Mouse (Mus musculus): ENCODE data around the gene AI467606.

Gene AI467606

DNA sequence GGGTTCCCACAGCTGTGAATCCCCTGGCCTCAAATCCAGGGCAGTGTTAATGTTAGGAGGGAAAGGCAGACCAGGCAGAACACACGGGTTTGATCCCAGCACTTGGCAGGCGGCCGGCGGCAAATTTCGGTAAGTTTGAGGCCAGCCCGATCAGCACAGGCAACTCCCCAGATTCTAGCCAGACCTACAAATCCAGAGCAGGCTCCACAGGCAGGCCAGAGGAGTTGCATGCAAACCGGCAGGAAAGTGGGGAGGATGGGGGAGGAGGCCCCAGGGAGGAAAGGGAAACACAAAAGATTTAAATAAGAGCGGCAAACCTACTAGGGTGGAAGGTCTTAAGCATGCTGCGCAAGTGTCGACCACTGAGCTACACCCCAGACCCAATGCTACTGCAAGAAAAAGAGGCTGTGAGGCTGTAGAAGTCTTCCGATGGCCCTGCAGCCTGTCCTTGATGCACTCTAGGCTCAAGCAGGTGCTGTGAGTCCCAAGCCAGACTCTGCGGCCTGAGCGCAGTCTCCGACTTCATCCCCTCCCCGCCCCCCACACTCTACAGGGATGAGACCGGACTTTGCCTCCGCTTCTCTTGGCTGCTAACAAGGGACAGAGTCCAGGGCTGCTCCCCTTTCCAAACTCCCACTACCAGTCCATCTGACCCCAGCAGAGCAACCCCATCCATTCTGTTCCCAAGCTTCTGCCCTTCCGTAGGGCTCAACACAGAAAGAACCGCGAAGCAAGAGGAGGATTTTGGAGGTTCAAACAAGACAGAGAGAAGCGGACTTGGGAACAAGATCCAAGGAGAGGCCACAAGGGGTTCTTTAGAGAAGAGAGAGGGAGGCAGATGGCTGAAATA is 30.1 kb downstream of the AI467606 start:
- no peak for DNase-seq (ENCODE audit: low read depth, low spot score)

GRCm38 (mm10) chr7:127121911-127122270 is 30.7 kb downstream of the AI467606 start, which contains the start of gene Qprt:
Gene Qprt (minus strand): TSS chr7:127122226.
- no peak for DNase-seq (ENCODE audit: low read depth, low spot score)

- peak; percentile 76 for DNase-seq (ENCODE audit: low read depth, low spot score)
These were observed 38.5 kb downstream of the AI467606 start for GRCm38 (mm10) chr7:127129638-127130037.

DNA sequence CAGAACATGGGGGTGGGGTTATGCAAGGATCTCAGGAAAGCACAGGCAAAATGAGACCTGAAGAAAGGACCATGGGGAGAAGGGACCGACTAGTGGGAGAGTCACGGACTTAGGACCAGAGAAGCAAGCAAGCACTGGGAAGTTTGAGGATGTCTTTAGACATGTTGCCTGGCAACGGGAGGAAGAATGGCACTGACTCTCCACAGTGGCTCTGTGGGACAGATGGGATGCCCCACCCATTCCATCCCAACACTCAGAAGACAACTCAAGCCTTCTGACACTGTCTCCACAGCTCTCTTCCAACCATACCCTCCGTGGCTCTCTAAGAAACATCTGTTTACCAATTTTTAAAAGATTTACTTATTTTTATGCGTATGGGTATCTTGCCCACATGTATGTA is 42.0 kb downstream of the AI467606 start:
- no peak for DNase-seq (ENCODE audit: low read depth, low spot score)

GRCm38 (mm10) chr7:127134821-127135447 is 43.8 kb downstream of the AI467606 start:
- DNase-seq (ENCODE audit: low read depth, low spot score): no peak

GRCm38 (mm10) chr7:127136181-127137071 is 45.3 kb downstream of the AI467606 start:
- DNase-seq (ENCODE audit: low read depth, low spot score): no peak

DNA sequence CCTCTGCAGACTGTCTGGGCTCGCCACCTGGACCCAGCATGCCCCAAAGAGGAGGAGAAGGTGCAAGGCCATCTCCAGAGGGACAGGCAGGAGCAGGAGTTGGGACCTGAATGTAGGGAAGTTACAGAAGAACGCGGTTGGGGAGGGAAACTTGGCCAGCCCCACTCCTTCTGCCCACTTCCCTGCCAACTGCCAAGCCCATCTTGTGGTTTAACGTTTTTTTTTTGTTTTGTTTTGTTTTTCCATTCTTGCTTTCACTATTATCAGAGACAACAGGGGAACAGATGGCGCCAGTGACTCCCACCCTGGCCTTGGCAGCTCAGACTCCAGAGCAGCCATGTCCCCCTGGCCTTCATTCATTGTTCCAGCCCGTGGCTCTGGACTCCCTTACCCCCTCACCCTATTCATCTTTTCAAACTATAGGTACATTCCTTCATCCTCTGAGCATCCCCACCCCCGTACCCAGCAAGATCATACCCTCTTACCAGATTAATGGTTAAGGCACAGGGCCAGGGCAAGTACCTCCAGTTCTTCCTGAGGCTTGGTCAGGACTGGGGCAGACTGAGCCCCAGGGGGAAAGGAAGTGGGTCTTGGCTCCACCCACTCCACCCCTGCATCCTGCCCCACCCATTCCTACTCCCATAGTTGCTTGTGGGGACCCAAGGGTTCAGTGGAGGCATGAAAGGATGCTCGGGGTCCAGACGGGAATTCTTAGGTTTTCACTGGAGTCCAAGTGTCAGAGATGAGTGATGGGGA is 46.3 kb downstream of the AI467606 start, which contains the start of gene Spn:
TSS of gene Spn (minus strand) at position 562 of the 756 bp plus-strand sequence.
- no peak for DNase-seq (ENCODE audit: low read depth, low spot score)

DNA sequence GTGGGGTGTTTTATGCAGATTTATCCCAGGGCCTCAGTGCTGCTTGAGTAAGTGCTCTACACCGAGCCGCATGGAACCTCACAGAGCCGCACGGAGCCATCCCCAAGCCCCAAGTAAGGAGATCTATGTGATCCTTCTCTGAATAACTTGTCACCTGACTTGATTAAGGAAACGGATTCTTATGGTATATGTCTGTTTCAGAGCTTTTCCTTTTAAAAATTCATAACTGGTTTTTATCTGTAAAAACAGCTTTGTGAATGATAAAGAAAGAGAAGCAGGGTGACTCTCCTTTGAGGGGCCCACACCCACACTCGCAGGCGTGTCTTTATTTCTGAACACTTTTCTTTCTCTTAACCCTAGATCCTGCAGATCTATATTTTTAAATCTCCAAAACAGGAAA is 47.9 kb downstream of the AI467606 start:
- DNase-seq (ENCODE audit: low read depth, low spot score): no peak

- DNase-seq (ENCODE audit: low read depth, low spot score): no peak
These were observed 48.4 kb downstream of the AI467606 start for GRCm38 (mm10) chr7:127139562-127139961.

DNA sequence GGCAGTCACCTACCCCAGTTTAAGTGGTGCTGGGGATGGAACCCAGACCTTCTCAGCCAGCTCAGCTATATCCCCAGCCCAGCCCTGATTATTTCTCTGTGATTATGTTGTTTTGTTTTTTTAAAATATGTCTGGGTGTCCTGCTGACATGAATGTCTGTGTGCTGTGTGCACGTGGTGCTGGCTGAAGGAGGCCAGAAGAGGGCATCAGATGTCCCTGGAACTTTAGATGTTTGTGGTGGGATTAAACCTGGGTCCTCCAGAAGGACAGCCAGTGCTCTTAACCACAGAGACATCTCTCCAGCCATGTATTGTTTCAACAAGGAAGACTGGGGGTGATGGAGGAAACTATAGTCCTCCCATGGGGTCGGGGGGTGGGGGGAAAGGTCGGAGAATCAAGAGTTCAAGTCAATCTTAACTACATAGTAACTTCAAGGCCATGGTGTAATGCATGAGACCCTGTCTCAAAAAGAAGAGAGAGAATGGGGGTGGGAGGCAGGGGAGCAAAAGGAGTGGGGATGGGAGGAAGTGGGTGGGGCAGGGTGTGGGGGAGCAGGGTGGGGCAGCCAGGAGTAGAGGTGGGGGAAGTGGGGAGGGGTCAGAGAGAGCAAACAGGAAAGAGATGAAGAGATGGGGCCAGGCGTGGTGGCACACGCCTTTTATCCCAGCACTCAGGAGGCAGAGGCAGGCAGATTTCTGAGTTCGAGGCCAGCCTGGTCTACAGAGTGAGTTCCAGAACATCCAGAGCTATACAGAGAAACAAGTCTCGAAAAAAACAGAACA is 49.7 kb downstream of the AI467606 start:
- DNase-seq (ENCODE audit: low read depth, low spot score): no peak

DNA sequence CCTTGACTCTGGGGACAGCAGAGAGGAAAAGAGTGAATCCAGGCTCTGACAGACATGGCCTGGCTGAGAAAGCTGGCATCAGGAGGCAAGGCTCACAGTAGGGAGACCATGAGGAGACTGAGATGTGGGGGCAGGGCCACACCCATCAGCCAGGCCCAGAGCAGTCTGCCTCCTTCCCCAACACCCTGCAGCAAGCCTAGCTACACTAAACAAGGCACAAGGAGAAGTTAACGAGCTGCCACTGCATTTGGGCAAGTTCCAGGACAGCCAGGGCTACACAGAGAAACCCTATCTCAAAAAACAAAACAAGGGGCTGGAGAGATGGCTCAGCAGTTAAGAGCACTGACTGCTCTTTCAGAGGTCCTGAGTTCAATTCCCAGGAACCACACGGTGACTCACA is 51.1 kb downstream of the AI467606 start:
- no peak for DNase-seq (ENCODE audit: low read depth, low spot score)

DNA sequence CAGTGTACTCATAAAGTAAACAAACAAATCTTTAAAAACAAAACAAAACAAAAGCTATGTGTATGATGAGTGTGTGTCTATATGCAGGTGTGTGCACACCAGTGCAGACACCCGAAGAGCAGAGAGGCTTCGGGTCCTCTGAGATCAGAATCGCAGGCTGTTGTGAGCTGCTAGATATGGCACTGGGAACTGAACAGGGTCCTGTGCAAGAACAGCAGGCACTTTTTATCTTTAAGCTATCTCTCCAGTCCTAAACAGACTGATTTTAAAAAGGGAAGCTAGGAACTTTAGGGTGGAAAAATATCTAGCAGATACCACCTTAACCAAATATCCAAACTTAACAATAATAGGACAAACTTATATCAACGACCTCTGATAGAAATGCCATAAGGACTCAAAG is 51.5 kb downstream of the AI467606 start:
- DNase-seq (ENCODE audit: low read depth, low spot score): no peak
